Mouse (Mus musculus): ENCODE data around the gene Olfr1537.

The Olfr1537 gene

GRCm38 (mm10) chr9:39249894-39250293 is at the start of gene Olfr1537:
Olfr1537 (minus strand) TSS chr9:39249994.
- DNase-seq (ENCODE audit: extremely low spot score): no peak

- DNase-seq (ENCODE audit: extremely low spot score): no peak
Measured at GRCm38 (mm10) chr9:39287136-39287535, 37.3 kb upstream of the Olfr1537 start.

- no peak for DNase-seq (ENCODE audit: extremely low spot score)
Measured at GRCm38 (mm10) chr9:39276718-39277117, 26.9 kb upstream of the Olfr1537 start, which contains the start of gene Olfr945. Olfr945 (minus strand) TSS chr9:39276818.

GRCm38 (mm10) chr9:39201620-39202019 is 48.2 kb downstream of the Olfr1537 start, which contains the start of gene Olfr944:
Olfr944 (plus strand) TSS chr9:39201920.
- no peak for DNase-seq (ENCODE audit: extremely low spot score)

All from embryo, embryonic 9.5 days (tissue).